Mouse (Mus musculus) heart, adult 2 months (tissue): ENCODE measurements around the gene Slc38a3. TPM values are rescaled to one million over a fixed set of nuclear protein-coding genes. Genes with fewer than 3 reads are reported as not detected.

Experiments used
- DNase-seq, 2 experiments: peaks; one replicate each; pipeline ENCODE4 v3.0.0; 2021
- H3K27ac ChIP-seq: fragments of 200-600 bp; 2 replicates; pipeline ENCODE4 v1.8.1; 2022
- H3K27me3 ChIP-seq: fragments of 200-500 bp; 2 replicates; pipeline ENCODE4 v1.6.1; 2012; ENCODE audit warnings: mild to moderate bottlenecking, low read length, inconsistent platforms, mixed read lengths; ENCODE audit not compliant: control insufficient read depth, insufficient read depth
- H3K36me3 ChIP-seq: fragments of 200-500 bp; 2 replicates; pipeline ENCODE4 v1.6.1; 2012; ENCODE audit warnings: low read length, inconsistent platforms; ENCODE audit not compliant: control insufficient read depth, insufficient read depth
- H3K4me1 ChIP-seq: fragments of 200-500 bp; 2 replicates; pipeline ENCODE4 v1.6.1; 2011; ENCODE audit warnings: low read length; ENCODE audit not compliant: control insufficient read depth, insufficient read depth
- H3K4me3 ChIP-seq: fragments of 200-600 bp; 2 replicates; pipeline ENCODE4 v1.8.1; 2022
- H3K79me2 ChIP-seq: fragments of 200-500 bp; replicated peaks from 2 replicates; pipeline ENCODE4 v1.6.1; 2012; ENCODE audit warnings: mild to moderate bottlenecking, inconsistent platforms, low read length, moderate library complexity, mixed read lengths; ENCODE audit not compliant: control insufficient read depth, insufficient read depth
- H3K9ac ChIP-seq: fragments of 200-500 bp; 2 replicates; pipeline ENCODE4 v1.6.1; 2012; ENCODE audit warnings: low read depth, mild to moderate bottlenecking, control low read depth, inconsistent platforms, low read length, mixed read lengths
- CTCF ChIP-seq: fragments of 200-600 bp; IDR thresholded peaks from 2 replicates; pipeline ENCODE4 v1.8.1; 2022; ENCODE audit warnings: antibody characterized with exemption, mild to moderate bottlenecking, moderate library complexity
- EP300 ChIP-seq: fragments of 200-500 bp; IDR thresholded peaks from 2 replicates; pipeline ENCODE4 v1.6.1; 2011; ENCODE audit warnings: low read depth, low read length, control low read depth; ENCODE audit not compliant: insufficient read depth
- POLR2A ChIP-seq: fragments of 200-500 bp; IDR thresholded peaks from 2 replicates; pipeline ENCODE4 v1.6.1; 2011; ENCODE audit warnings: mild to moderate bottlenecking, low read depth, low read length, control low read depth; ENCODE audit not compliant: insufficient read depth
- WGBS: fragments of 180-500 bp; shearing (Covaris S2); methylation state at CpG from one replicate; pipeline ENCODE4 v1.1.7; 2018; 5-methylcytosine and 5-hydroxymethylcytosine counted together
- intact Hi-C: fragments of 180-260 bp; cut with DNase I; formaldehyde crosslinking; loops from one replicate; pipeline ENCODE4 v1.15.1; 2025
- polyA plus RNA-seq: library from polyadenylated mRNA; depleted of rRNA; stranded (reverse); fragments of >200 nt; gene quantifications from 2 replicates; pipeline ENCODE4 v1.2.3, GENCODE M21; 2012
- total RNA-seq, 2 experiments: library from RNA; stranded (reverse); gene quantifications; 2 replicates each; pipeline ENCODE4 v1.2.3; 2021

Slc38a3 gene
- total and polyA plus RNA-seq, 3 experiments = 71.5 to 162 (median 88.3) TPM

- DNase-seq = no peak
- H3K4me3 ChIP-seq = peak overlapping the region; percentile 33; the same call in 1 of the 2 replicates
- H3K4me1 ChIP-seq = peaks cover 12% of the 10 kb centered on the region
- no peak for TF ChIP-seq POLR2A
- no peak for TF ChIP-seq CTCF
- no peak for TF ChIP-seq EP300
- intact Hi-C loops = no loop called here
- no peaks in the 10 kb centered on the region for H3K36me3 ChIP-seq
- peak overlapping the region; percentile 80 for H3K27ac ChIP-seq
- no peaks in the 10 kb centered on the region for H3K79me2 ChIP-seq
- no peaks in the 10 kb centered on the region for H3K27me3 ChIP-seq
- WGBS = 64% methylated on average over 2 of the region's 2 CpGs
- H3K9ac ChIP-seq = peak overlapping the region; percentile 68
Measured at GRCm38 (mm10) chr9:107607036-107607435, 62.3 kb downstream of the Slc38a3 start.

- Histone ChIP-seq H3K36me3 (no peaks in the 10 kb centered on the region), H3K27ac (peak overlapping the region; percentile 80), H3K27me3 (no peaks in the 10 kb centered on the region), H3K79me2 (no peaks in the 10 kb centered on the region), H3K9ac (peak overlapping the region; percentile 68), H3K4me1 (peaks cover 10% of the 10 kb centered on the region), H3K4me3 (peak overlapping the region; percentile 33; the same call in 1 of the 2 replicates)
- DNase-seq = peak in 1 of 2 experiments; percentile 54
- WGBS = 32% methylated on average over 9 of the region's 9 CpGs
- TF ChIP-seq EP300 (no peak), POLR2A (peak; percentile 62; the same call in 1 of the 2 replicates)
- intact Hi-C loops = no loop called here
Measured at GRCm38 (mm10) chr9:107606591-107606990, 62.7 kb downstream of the Slc38a3 start.

- no peak overlapping the region; the same call in 1 of the 2 replicates for H3K27ac ChIP-seq
- DNase-seq = no peak
- intact Hi-C loops = no loop called here
- 52% methylated on average over 23 of the region's 23 CpGs for WGBS
- H3K27me3 ChIP-seq = no peaks in the 10 kb centered on the region
- no peaks in the 10 kb centered on the region for H3K79me2 ChIP-seq
- H3K9ac ChIP-seq = no peak overlapping the region; the same call in 1 of the 2 replicates
- H3K4me1 ChIP-seq = peaks cover 4% of the 10 kb centered on the region
- TF ChIP-seq EP300 = no peak
- TF ChIP-seq CTCF = no peak
- no peak for TF ChIP-seq POLR2A
- no peaks in the 10 kb centered on the region for H3K36me3 ChIP-seq
- H3K4me3 ChIP-seq = no peak overlapping the region
Measured at GRCm38 (mm10) chr9:107605041-107605661, 64.2 kb downstream of the Slc38a3 start.

- no peak for TF ChIP-seq CTCF
- TF ChIP-seq POLR2A = no peak
- TF ChIP-seq EP300 = no peak
- H3K4me3 ChIP-seq = no peak overlapping the region
- no peak for DNase-seq
- no peaks in the 10 kb centered on the region for H3K36me3 ChIP-seq
- H3K27me3 ChIP-seq = no peaks in the 10 kb centered on the region
- H3K79me2 ChIP-seq = no peaks in the 10 kb centered on the region
- intact Hi-C loops = loop anchor here (5.0 kb wide), 1 partner anchor 134 kb away; no protein-coding TSS in a partner anchor
- no peak overlapping the region for H3K27ac ChIP-seq
- H3K9ac ChIP-seq = no peak overlapping the region
- peaks cover 3% of the 10 kb centered on the region; the same call in 1 of the 2 replicates for H3K4me1 ChIP-seq
- WGBS = 72% methylated on average over 6 of the region's 6 CpGs
Measured at GRCm38 (mm10) chr9:107603251-107603650, 66.1 kb downstream of the Slc38a3 start.

- Histone ChIP-seq H3K9ac (0 out of 2 replicates have a peak overlapping the region, but pooled peaks have one; percentile 17), H3K36me3 (no peaks in the 10 kb centered on the region), H3K4me3 (0 out of 2 replicates have a peak overlapping the region, but pooled peaks have one; percentile 20), H3K4me1 (peaks cover 8% of the 10 kb centered on the region), H3K79me2 (no peaks in the 10 kb centered on the region), H3K27me3 (no peaks in the 10 kb centered on the region), H3K27ac (peak overlapping the region; percentile 12; the same call in 1 of the 2 replicates)
- peak; percentile 89 to 96 for DNase-seq
- 4% methylated on average over 10 of the region's 10 CpGs for WGBS
- TF ChIP-seq POLR2A (no peak), CTCF (peak; percentile 100; the same call in 1 of the 2 replicates), EP300 (peak; percentile 98)
- intact Hi-C loops = loop anchor here (1.0 to 5.0 kb wide), 3 partner anchors 42 to 135 kb away; no protein-coding TSS in a partner anchor
Measured at GRCm38 (mm10) chr9:107602068-107602648, 67.2 kb downstream of the Slc38a3 start.

- Histone ChIP-seq H3K79me2 (no peaks in the 10 kb centered on the region), H3K27ac (no peak overlapping the region), H3K9ac (no peak overlapping the region), H3K4me1 (peaks cover 10% of the 10 kb centered on the region), H3K36me3 (no peaks in the 10 kb centered on the region), H3K4me3 (no peak overlapping the region), H3K27me3 (no peaks in the 10 kb centered on the region)
- intact Hi-C loops = loop anchor here (5.0 kb wide), 1 partner anchor 136 kb away; no protein-coding TSS in a partner anchor
- DNase-seq = no peak
- WGBS = 82% methylated on average over 11 of the region's 11 CpGs
- TF ChIP-seq EP300 (no peak), CTCF (no peak)
Measured at GRCm38 (mm10) chr9:107601275-107601674, 68.1 kb downstream of the Slc38a3 start.
